9 mouse cellular contexts compared by ENCODE assay signal in the genomic region with DNA sequence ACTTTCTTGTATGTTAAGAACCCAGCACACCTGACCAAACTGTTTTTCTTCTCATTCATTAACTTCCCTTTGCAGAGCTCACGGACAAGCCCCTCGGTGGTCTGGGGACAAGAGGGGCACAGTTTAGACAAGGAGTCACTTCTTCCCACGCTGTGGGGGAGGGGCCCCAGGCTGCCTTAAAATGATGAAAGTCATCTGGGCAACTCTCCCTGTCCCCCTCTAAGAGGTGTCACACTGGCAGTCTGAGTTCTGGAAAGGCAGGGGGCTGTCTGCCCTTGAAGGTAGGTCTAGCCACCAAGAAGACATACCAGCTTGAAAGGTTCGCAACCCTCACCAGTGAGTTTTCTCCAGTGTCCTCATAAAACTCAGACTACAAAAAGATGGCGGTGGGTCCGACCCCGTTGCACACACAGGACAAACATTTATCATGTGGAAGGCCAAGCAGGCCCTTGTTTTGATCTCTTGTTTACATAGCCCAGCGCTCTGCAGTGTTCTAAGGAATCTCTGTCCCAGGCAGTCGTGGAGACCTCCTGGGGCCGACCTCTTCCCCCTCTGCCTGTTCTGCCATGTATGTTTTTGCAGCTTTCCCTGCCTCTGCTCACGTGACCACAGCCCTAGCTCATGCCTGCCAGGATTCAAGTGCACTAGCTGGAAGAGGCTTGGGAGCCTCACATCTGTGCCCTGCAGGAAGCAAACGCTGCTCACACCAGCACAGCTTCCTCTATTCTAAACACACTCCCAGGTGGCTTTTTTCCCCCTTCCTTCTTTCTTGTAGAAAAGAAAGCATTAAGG.
DNase-seq lines count a peak whose midpoint lies in the region; ATAC-seq and TF ChIP-seq lines count a peak whose summit lies in the region.
"Had no signal": no experiment of that assay in that cellular context is flagged by ENCODE, and none has a peak within 500 bp of the region (broad histone marks: within the 10 kb centered on the region; RNA-seq: fewer than 3 reads in every experiment).

No protein-coding gene starts in this region.

- WGBS in kidney, embryonic 14.5 days = 7% methylated on average over 12 of the region's 12 CpGs
- WGBS in embryonic facial prominence, embryonic 10.5 days = 27% methylated on average over 12 of the region's 12 CpGs
- 36% methylated on average over 12 of the region's 12 CpGs for WGBS in hindbrain, embryonic 11.5 days
- WGBS in midbrain, embryonic 15.5 days = 50% methylated on average over 12 of the region's 12 CpGs

- ATAC-seq in kidney, embryonic 14.5 days (ENCODE audit: low FRiP score, low TSS enrichment) = peak; percentile 48
- no peak for ATAC-seq in hindbrain, embryonic 11.5 days (ENCODE audit: low FRiP score)
- peak; percentile 50; the same call in 1 of the 2 replicates for ATAC-seq in midbrain, embryonic 15.5 days (replicated peaks)

- intact Hi-C loops in left cerebral cortex, postnatal 25 days (cut with DNase I) = no loop called here
- intact Hi-C loops in left cerebral cortex, adult 2 months (cut with DNase I) = loop anchor here (10.0 kb wide), 1 partner anchor 253 kb away; no protein-coding TSS in a partner anchor

- H3K27me3 ChIP-seq in kidney, embryonic 14.5 days (ENCODE audit: control insufficient read depth, insufficient read depth, low read length) = no peaks in the 10 kb centered on the region
- H3K27me3 ChIP-seq in embryonic facial prominence, embryonic 10.5 days (replicated peaks; ENCODE audit: low read depth, poor library complexity, severe bottlenecking) = no peaks in the 10 kb centered on the region
- H3K27me3 ChIP-seq in hindbrain, embryonic 11.5 days (ENCODE audit: control insufficient read depth, insufficient read depth, low read length) = no peaks in the 10 kb centered on the region
- no peaks in the 10 kb centered on the region for H3K27me3 ChIP-seq in midbrain, embryonic 15.5 days (replicated peaks)

- no peak for TF ChIP-seq CTCF in left cerebral cortex, adult 2 months (IDR thresholded peaks at IDR 0.05)

- no peaks in the 10 kb centered on the region for H3K36me3 ChIP-seq in kidney, embryonic 14.5 days (ENCODE audit: control insufficient read depth, insufficient read depth, low read length)
- no peaks in the 10 kb centered on the region for H3K36me3 ChIP-seq in embryonic facial prominence, embryonic 10.5 days (replicated peaks)
- H3K36me3 ChIP-seq in hindbrain, embryonic 11.5 days (ENCODE audit: control insufficient read depth, insufficient read depth, low read length) = no peaks in the 10 kb centered on the region
- no peaks in the 10 kb centered on the region for H3K36me3 ChIP-seq in midbrain, embryonic 15.5 days (replicated peaks)

- no peak for DNase-seq in kidney, adult 18-20 months
- DNase-seq in embryonic facial prominence, embryonic 10.5 days (ENCODE audit: low spot score) = peak; percentile 72
- peak; percentile 41 for DNase-seq in hindbrain, embryonic 11.5 days (ENCODE audit: low spot score)
- no peak for DNase-seq in adrenal gland, postnatal 25 days
- DNase-seq in left cerebral cortex, postnatal 25 days (ENCODE audit: low spot score in 2 of 2) = no peak
- DNase-seq in left cerebral cortex, adult 2 months (ENCODE audit: extremely low spot score in 1 of 2, low spot score in 2 of 2) = no peak

- H3K9ac ChIP-seq in kidney, embryonic 14.5 days (ENCODE audit: low read depth, low read length) = no peak overlapping the region
- H3K9ac ChIP-seq in hindbrain, embryonic 11.5 days (ENCODE audit: low read depth, low read length) = no peak overlapping the region
- H3K9ac ChIP-seq in midbrain, embryonic 15.5 days = no peak overlapping the region

- H3K4me3 ChIP-seq in kidney, embryonic 14.5 days (ENCODE audit: low read length) = no peak overlapping the region
- no peak overlapping the region for H3K4me3 ChIP-seq in embryonic facial prominence, embryonic 10.5 days
- H3K4me3 ChIP-seq in hindbrain, embryonic 11.5 days (ENCODE audit: low read depth, low read length) = no peak overlapping the region
- H3K4me3 ChIP-seq in midbrain, embryonic 15.5 days = no peak overlapping the region
- H3K4me3 ChIP-seq in left cerebral cortex, adult 2 months = no peak overlapping the region
- H3K4me3 ChIP-seq: megakaryocyte, embryonic 14.5 days had no signal

- peaks cover 24% of the 10 kb centered on the region for H3K4me1 ChIP-seq in kidney, embryonic 14.5 days (ENCODE audit: control insufficient read depth, insufficient read depth, low read length)
- peaks cover 57% of the 10 kb centered on the region for H3K4me1 ChIP-seq in embryonic facial prominence, embryonic 10.5 days
- no peaks in the 10 kb centered on the region for H3K4me1 ChIP-seq in hindbrain, embryonic 11.5 days (replicated peaks; ENCODE audit: control insufficient read depth, insufficient read depth, low read length)
- H3K4me1 ChIP-seq in midbrain, embryonic 15.5 days = peaks cover 4% of the 10 kb centered on the region; the same call in 1 of the 2 replicates

- no peak overlapping the region for H3K4me2 ChIP-seq in kidney, embryonic 14.5 days (replicated peaks; ENCODE audit: low read depth, low read length)
- no peak overlapping the region for H3K4me2 ChIP-seq in hindbrain, embryonic 11.5 days (replicated peaks; ENCODE audit: low read depth, low read length)
- H3K4me2 ChIP-seq in midbrain, embryonic 15.5 days = no peak overlapping the region

- H3K27ac ChIP-seq in kidney, embryonic 14.5 days (ENCODE audit: low read depth, low read length) = no peak overlapping the region
- H3K27ac ChIP-seq in embryonic facial prominence, embryonic 10.5 days (replicated peaks) = peak overlapping the region; percentile 81
- no peak overlapping the region for H3K27ac ChIP-seq in hindbrain, embryonic 11.5 days (ENCODE audit: low read depth, low read length)
- no peak overlapping the region for H3K27ac ChIP-seq in midbrain, embryonic 15.5 days
- no peak overlapping the region for H3K27ac ChIP-seq in left cerebral cortex, adult 2 months

- no peaks in the 10 kb centered on the region for H3K9me3 ChIP-seq in kidney, embryonic 14.5 days (ENCODE audit: control insufficient read depth, low read length)
- no peaks in the 10 kb centered on the region for H3K9me3 ChIP-seq in embryonic facial prominence, embryonic 10.5 days
- no peaks in the 10 kb centered on the region for H3K9me3 ChIP-seq in hindbrain, embryonic 11.5 days (ENCODE audit: control insufficient read depth, low read length)
- no peaks in the 10 kb centered on the region for H3K9me3 ChIP-seq in midbrain, embryonic 15.5 days

Comparison
In these comparisons a context has a peak if more than half of its experiments do, and no peak if none do; other contexts are left out.
1. DNase-seq: peak in embryonic facial prominence, embryonic 10.5 days (single experiment) and hindbrain, embryonic 11.5 days (single experiment); none in kidney, adult 18-20 months (single experiment), adrenal gland, postnatal 25 days (single experiment), left cerebral cortex, postnatal 25 days (0 of 2) and left cerebral cortex, adult 2 months (0 of 2).